Mouse (Mus musculus) stomach, embryonic 15.5 days (tissue): ENCODE results near the gene Smyd3. TPM values are rescaled to one million over a fixed set of nuclear protein-coding genes. Genes with fewer than 3 reads are reported as not detected.

Experiments
- ATAC-seq: fragments of 200-750 bp; cut with Nextera tagmentation; 2 replicates; pipeline ENCODE4 v1.8.0; 2017; ENCODE audit warnings: low read depth, moderate number of reproducible peaks, moderate TSS enrichment; ENCODE audit not compliant: insufficient read depth, low FRiP score
- H3K27ac ChIP-seq: fragments of 300-500 bp; sonication (generic); 2 replicates; pipeline ENCODE4 v1.5.1; 2015; ENCODE audit warnings: mild to moderate bottlenecking, inconsistent platforms
- H3K27me3 ChIP-seq: fragments of 300-500 bp; sonication (generic); replicated peaks from 2 replicates; pipeline ENCODE4 v1.6.1; 2015; ENCODE audit warnings: inconsistent platforms
- H3K36me3 ChIP-seq: fragments of 300-500 bp; sonication (generic); 2 replicates; pipeline ENCODE4 v1.6.1; 2015; ENCODE audit warnings: inconsistent platforms
- H3K4me1 ChIP-seq: fragments of 300-500 bp; sonication (generic); 2 replicates; pipeline ENCODE4 v1.6.1; 2015; ENCODE audit warnings: inconsistent platforms
- H3K4me2 ChIP-seq: fragments of 300-500 bp; sonication (generic); 2 replicates; pipeline ENCODE4 v1.6.1; 2015; ENCODE audit warnings: mild to moderate bottlenecking, inconsistent platforms
- H3K4me3 ChIP-seq: fragments of 300-500 bp; sonication (generic); replicated peaks from 2 replicates; pipeline ENCODE4 v1.5.1; 2015; ENCODE audit warnings: inconsistent platforms
- H3K9ac ChIP-seq: fragments of 300-500 bp; sonication (generic); 2 replicates; pipeline ENCODE4 v1.6.1; 2015; ENCODE audit warnings: inconsistent platforms
- H3K9me3 ChIP-seq: fragments of 300-500 bp; sonication (generic); 2 replicates; pipeline ENCODE4 v1.6.1; 2016; ENCODE audit warnings: inconsistent platforms
- WGBS: fragments of 180-500 bp; shearing (Covaris S2); methylation state at CpG from one replicate; pipeline ENCODE4 v1.1.7; 2015; 5-methylcytosine and 5-hydroxymethylcytosine counted together
- polyA plus RNA-seq: library from polyadenylated mRNA; unstranded; fragments of >200 nt; fragmentation: Nextera tagmentation; extraction: Ambion mirVana; gene quantifications from 2 replicates; pipeline ENCODE4 v1.2.1, GENCODE M21; 2015

Smyd3 gene
- polyA plus RNA-seq, 1 experiment from 2014 or later: 19.6 TPM

GRCm38 (mm10) chr1:179451211-179451610, 66.6 kb downstream of the Smyd3 start:
- H3K4me1 ChIP-seq: 0 out of 2 replicates have a peak, but pooled peaks cover 3% of the 10 kb centered on the region
- H3K4me3 ChIP-seq: no peak overlapping the region
- 97% methylated on average over 2 of the region's 2 CpGs for WGBS
- no peaks in the 10 kb centered on the region for H3K36me3 ChIP-seq
- no peak overlapping the region for H3K4me2 ChIP-seq
- no peaks in the 10 kb centered on the region for H3K9me3 ChIP-seq
- H3K9ac ChIP-seq: no peak overlapping the region
- no peaks in the 10 kb centered on the region for H3K27me3 ChIP-seq
- no peak overlapping the region for H3K27ac ChIP-seq
- no peak for ATAC-seq

GRCm38 (mm10) chr1:179446845-179447212, 71.0 kb downstream of the Smyd3 start:
- Histone ChIP-seq H3K27ac (no peak overlapping the region), H3K36me3 (no peaks in the 10 kb centered on the region), H3K4me3 (no peak overlapping the region), H3K9me3 (no peaks in the 10 kb centered on the region), H3K9ac (no peak overlapping the region), H3K4me1 (no peaks in the 10 kb centered on the region), H3K27me3 (no peaks in the 10 kb centered on the region), H3K4me2 (no peak overlapping the region)
- 34% methylated on average over 2 of the region's 2 CpGs for WGBS
- ATAC-seq: no peak

DNA sequence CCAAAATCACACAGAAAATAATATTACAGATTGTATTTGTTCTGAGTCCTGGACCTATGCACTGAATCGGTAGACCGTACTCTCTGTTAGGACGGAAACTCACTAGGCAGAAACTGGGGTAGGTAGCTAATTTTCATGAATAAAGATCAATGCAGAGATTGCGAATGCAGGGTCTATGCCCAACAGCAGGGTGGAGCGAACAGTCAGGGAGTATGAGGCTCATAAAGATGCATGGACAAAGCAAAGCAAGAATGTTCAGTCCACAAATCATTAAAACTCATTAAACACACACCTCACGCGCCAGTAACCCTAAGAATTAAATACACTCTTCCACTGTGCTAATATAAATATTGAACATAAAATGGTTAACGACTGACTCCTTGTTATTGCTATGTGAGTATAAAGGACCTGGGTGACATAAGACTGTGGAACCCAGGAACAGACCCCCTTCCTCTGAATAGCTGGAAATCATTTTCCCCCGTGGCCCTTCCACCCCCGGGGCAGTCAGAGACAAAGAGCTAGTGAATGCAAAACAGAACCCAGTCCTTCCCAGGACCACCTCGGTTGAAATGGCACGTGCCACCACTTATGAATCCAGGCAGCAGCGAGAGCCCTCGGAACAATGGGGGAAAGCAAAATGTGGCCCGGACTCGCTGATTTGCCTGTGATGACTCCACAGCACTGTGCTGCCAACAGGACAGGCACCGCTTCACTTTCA, 71.6 kb downstream of the Smyd3 start:
- no peaks in the 10 kb centered on the region for H3K27me3 ChIP-seq
- H3K4me3 ChIP-seq: no peak overlapping the region
- no peak for ATAC-seq
- no peak overlapping the region for H3K4me2 ChIP-seq
- no peaks in the 10 kb centered on the region for H3K9me3 ChIP-seq
- H3K4me1 ChIP-seq: no peaks in the 10 kb centered on the region
- WGBS: 43% methylated on average over 17 of the region's 17 CpGs
- no peak overlapping the region for H3K9ac ChIP-seq
- no peak overlapping the region for H3K27ac ChIP-seq
- no peaks in the 10 kb centered on the region for H3K36me3 ChIP-seq

DNA sequence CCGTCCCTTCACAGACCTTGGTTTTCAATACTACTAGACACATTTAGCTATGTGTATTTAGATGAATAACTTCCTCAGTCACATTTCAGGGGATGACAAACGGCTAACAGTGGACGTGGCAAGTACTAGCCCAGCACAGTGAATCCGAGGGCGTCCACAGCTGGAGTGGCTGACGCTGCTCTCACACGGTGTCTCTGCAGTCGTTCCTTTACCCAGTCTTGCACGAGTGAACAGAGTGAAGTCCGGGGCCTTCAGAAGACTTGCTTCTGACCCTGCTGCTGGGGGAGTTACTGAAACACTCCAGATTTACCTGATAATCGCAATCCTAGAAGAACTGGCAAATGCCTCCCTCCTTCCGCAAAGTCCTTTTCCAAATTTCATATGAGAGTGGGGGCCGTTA, 74.0 kb downstream of the Smyd3 start:
- H3K9me3 ChIP-seq: no peaks in the 10 kb centered on the region
- WGBS: 70% methylated on average over 13 of the region's 13 CpGs
- ATAC-seq: no peak

DNA sequence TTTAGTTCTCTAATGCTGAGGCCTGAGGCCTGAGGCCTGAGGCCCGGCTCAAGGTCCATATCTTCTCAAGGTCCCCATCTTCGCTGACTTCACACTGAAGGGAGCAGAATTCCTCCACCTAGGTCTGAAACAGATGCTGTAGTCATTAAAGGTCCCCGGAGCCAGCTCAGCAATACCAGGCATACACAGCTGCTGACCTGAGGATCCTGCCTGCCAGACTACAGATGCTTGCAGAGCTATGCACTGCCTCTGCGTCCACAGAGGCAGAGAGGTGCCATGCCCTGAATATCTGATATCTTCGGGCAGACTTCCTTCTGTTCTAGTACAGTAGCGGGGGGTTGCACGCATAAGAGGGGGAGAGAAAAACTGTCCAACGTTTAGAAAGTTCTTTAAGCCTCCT, 74.4 kb downstream of the Smyd3 start:
- no peak for ATAC-seq
- no peak overlapping the region for H3K9ac ChIP-seq
- no peak overlapping the region for H3K4me2 ChIP-seq
- WGBS: 55% methylated on average over 8 of the region's 8 CpGs
- no peaks in the 10 kb centered on the region for H3K9me3 ChIP-seq
- no peaks in the 10 kb centered on the region for H3K27me3 ChIP-seq
- no peak overlapping the region for H3K4me3 ChIP-seq
- H3K4me1 ChIP-seq: no peaks in the 10 kb centered on the region
- no peak overlapping the region for H3K27ac ChIP-seq
- no peaks in the 10 kb centered on the region for H3K36me3 ChIP-seq

More for the DNA sequence above, 74.0 kb downstream of the Smyd3 start:
- Histone ChIP-seq H3K9ac (no peak overlapping the region), H3K36me3 (no peaks in the 10 kb centered on the region), H3K4me3 (no peak overlapping the region), H3K4me1 (no peaks in the 10 kb centered on the region), H3K27me3 (no peaks in the 10 kb centered on the region), H3K4me2 (no peak overlapping the region), H3K27ac (no peak overlapping the region)

DNA sequence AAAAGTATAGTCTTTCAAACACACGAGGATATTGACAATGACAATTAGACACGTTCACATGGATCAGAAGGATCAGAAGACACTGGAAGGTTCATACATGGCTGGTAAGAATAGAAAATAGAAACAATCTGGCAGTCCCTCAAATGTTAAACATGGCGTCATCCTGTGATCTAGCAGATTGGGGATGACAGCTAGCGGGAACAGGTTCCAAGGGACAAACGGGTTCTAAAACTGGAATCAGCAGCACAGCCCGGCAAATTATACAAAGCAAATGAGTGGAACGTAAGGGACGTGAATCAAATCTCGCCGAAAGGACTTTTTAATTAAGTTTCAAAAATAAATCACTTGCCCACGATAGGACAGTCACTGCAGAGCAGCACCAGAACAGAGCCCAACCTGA, 81.2 kb downstream of the Smyd3 start:
- H3K4me1 ChIP-seq: no peaks in the 10 kb centered on the region
- H3K4me3 ChIP-seq: no peak overlapping the region
- ATAC-seq: no peak
- H3K27me3 ChIP-seq: no peaks in the 10 kb centered on the region
- H3K4me2 ChIP-seq: no peak overlapping the region
- H3K27ac ChIP-seq: no peak overlapping the region
- H3K36me3 ChIP-seq: no peaks in the 10 kb centered on the region
- 88% methylated on average over 11 of the region's 11 CpGs for WGBS
- H3K9me3 ChIP-seq: no peaks in the 10 kb centered on the region
- no peak overlapping the region for H3K9ac ChIP-seq

GRCm38 (mm10) chr1:179434443-179435260, 83.2 kb downstream of the Smyd3 start:
- Histone ChIP-seq H3K9ac (no peak overlapping the region), H3K27me3 (no peaks in the 10 kb centered on the region), H3K4me3 (no peak overlapping the region), H3K4me2 (no peak overlapping the region), H3K4me1 (no peaks in the 10 kb centered on the region), H3K36me3 (no peaks in the 10 kb centered on the region), H3K27ac (no peak overlapping the region), H3K9me3 (no peaks in the 10 kb centered on the region)
- no peak for ATAC-seq
- 77% methylated on average over 11 of the region's 11 CpGs for WGBS

DNA sequence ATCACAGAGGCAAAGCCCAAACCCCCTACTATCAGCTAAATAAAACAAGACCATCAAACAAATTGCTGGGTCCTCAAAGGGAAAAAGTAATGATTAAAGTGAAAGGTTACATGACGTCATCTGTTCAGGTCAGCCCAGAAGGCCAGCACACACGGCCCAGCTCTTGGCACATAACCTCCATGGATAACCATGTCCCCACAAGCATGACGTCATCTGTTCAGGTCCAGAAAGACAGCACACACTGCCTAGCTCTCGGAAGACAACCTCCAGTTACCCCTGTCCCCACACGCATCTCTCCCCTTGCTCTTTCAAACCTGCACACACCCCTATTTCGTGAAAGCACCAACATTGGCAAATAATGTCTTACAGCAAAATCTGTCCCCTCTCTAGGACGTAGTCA, 84.0 kb downstream of the Smyd3 start:
- H3K9me3 ChIP-seq: no peaks in the 10 kb centered on the region
- H3K27me3 ChIP-seq: no peaks in the 10 kb centered on the region
- no peaks in the 10 kb centered on the region for H3K36me3 ChIP-seq
- no peak overlapping the region for H3K27ac ChIP-seq
- H3K4me2 ChIP-seq: no peak overlapping the region
- H3K4me3 ChIP-seq: no peak overlapping the region
- ATAC-seq: no peak; the same call in 1 of the 2 replicates
- no peak overlapping the region for H3K9ac ChIP-seq
- no peaks in the 10 kb centered on the region for H3K4me1 ChIP-seq
- WGBS: 76% methylated on average over 7 of the region's 7 CpGs

- ATAC-seq: no peak
- Histone ChIP-seq H3K9me3 (no peaks in the 10 kb centered on the region), H3K27me3 (no peaks in the 10 kb centered on the region), H3K4me3 (no peak overlapping the region), H3K9ac (no peak overlapping the region), H3K27ac (no peak overlapping the region), H3K4me2 (no peak overlapping the region), H3K36me3 (no peaks in the 10 kb centered on the region), H3K4me1 (no peaks in the 10 kb centered on the region)
- 74% methylated on average over 8 of the region's 8 CpGs for WGBS
Observed at GRCm38 (mm10) chr1:179433355-179433754, 84.5 kb downstream of the Smyd3 start.

DNA sequence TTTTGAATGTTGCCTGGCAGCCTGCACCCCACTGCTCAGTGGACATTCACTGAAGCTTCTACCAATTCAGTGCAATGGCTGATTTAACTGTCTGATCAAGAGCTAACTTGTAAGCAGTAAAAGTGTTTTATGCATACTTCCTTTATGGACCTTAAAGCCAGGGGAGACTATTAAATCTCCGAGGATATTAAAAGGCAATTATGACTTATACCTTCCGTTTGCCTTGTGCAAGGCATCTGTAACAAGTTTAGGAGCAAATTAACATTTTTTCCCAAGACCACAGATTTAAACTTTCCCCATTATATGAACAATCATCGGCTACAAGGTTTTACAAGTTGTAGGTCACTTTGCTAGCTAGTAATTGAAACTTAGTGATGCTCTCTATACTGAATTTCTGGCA, 87.8 kb downstream of the Smyd3 start:
- Histone ChIP-seq H3K9ac (no peak overlapping the region), H3K4me2 (no peak overlapping the region), H3K27me3 (no peaks in the 10 kb centered on the region), H3K36me3 (no peaks in the 10 kb centered on the region), H3K4me1 (no peaks in the 10 kb centered on the region), H3K9me3 (no peaks in the 10 kb centered on the region), H3K27ac (no peak overlapping the region), H3K4me3 (no peak overlapping the region)
- no peak for ATAC-seq
- 84% methylated on average over 3 of the region's 3 CpGs for WGBS

DNA sequence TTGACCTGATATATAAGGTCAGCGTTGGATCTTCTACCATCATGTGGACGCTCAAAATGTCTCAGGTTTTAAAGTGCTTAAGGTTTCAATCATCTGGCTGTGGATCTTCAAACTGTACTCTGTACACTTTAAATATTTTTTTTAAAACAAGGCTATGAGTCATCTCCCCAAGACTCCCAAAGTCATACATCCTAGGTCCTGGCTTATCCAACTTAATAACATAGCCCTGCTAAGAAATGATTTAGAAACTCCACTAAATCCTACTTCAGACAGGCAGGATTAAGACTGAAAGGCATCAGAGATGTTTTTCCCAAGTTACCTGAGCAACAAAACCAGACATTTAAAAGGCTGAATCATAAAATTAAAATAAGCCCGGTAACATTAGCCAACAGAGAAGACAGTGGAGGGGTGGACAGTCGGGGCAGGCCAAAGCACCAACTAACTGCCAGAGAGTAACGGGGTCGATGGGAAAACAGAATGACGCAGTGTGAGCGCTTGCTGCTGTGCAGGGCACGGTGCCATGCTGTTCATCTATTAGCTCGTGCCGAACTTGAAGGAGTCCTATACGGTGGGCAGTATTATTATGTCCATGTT, 92.9 kb downstream of the Smyd3 start:
- Histone ChIP-seq H3K27ac (no peak overlapping the region), H3K4me1 (no peaks in the 10 kb centered on the region), H3K36me3 (no peaks in the 10 kb centered on the region), H3K27me3 (no peaks in the 10 kb centered on the region), H3K9me3 (no peaks in the 10 kb centered on the region), H3K4me2 (no peak overlapping the region), H3K9ac (no peak overlapping the region), H3K4me3 (no peak overlapping the region)
- 70% methylated on average over 12 of the region's 12 CpGs for WGBS
- ATAC-seq: no peak

DNA sequence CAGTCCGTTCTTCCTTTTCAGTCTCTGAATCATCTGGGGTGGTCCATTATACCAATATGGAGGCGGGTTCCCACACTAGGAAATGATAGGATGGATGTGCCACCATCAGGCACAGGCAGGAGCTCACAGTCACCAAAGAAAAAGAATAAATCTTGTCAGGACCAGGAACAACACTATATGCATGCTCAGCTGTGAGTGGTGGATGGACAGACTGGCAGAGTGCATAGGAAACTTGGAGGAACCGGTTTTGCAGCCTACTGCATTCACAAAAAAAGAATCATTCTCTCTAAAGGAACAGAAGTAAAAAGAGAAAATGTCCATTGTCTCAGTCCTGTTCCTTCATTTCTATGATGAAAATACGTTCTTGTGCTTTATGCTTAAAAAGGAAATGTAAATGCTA, 98.8 kb downstream of the Smyd3 start:
- Histone ChIP-seq H3K4me3 (no peak overlapping the region), H3K36me3 (no peaks in the 10 kb centered on the region), H3K4me2 (no peak overlapping the region), H3K4me1 (no peaks in the 10 kb centered on the region), H3K9me3 (no peaks in the 10 kb centered on the region), H3K27me3 (no peaks in the 10 kb centered on the region), H3K27ac (no peak overlapping the region), H3K9ac (no peak overlapping the region)
- 56% methylated on average over 4 of the region's 4 CpGs for WGBS
- no peak for ATAC-seq
